Mouse (Mus musculus): Measurements from ENCODE around the gene Cep63. TPM values are rescaled to one million over a fixed set of nuclear protein-coding genes. Genes with fewer than 3 reads are reported as not detected.

The Cep63 gene
- polyA plus RNA-seq (2011; ENCODE audit: insufficient read depth, insufficient read length, low replicate concordance, missing spikeins), result 49.2 and 80.1 TPM in 2 replicates

DNA sequence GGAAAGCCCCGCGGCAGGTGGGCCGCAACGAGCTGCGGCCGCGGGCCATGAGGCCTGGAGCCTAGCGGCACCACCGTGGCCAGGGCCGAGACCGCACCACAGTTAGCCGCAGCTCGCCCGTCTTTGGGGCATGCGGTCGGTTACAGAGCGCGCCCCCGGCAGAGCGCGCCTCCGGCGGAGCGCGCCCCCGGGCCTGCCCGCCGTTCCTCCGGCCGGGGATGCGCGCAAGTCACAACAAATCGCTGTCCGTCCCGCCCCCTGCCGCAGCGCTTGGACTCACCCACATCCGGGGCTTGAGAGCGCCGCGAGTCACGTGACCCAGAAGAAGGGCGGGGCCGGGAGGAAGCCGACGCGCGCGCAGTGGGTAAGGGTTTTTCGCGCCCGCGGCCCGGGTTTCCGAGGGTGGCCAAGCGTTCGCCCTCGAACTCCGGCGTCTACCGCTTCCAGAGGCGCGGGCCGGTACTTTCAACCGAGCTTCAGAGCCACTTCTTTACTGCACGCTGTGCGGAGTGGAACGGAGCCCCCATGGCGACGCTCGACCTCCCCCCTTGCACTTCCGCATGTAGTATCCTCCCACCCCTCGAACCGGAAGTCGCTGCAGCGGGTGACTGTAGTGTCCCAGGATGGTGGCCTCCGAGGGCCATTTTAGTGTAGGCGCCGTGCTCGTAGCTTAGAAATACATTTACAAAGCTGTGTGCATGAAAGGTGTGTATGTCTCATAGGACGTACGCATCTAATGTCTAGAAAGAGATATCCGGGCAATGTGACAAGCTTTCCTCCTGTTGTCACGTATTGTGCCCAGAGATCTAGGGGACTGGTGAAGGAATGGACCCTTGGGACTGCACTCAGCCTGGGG, at the start of gene Cep63, which contains the start of gene Anapc13:
TSS of gene Cep63 (minus strand) at position 552 of the 856 bp plus-strand sequence.
TSS of gene Anapc13 (plus strand) at position 314 of the 856 bp plus-strand sequence.
- peaks cover 2% of the 10 kb centered on the region; the same call in 1 of the 2 replicates for H3K4me1 ChIP-seq (ENCODE audit: control insufficient read depth, insufficient read depth, low read length)
- TF ChIP-seq CTCF (IDR thresholded peaks at IDR 0.05; ENCODE audit: control insufficient read depth, insufficient read depth, low read length) (no peak), POLR2A (IDR thresholded peaks at IDR 0.05; ENCODE audit: borderline replicate concordance, control insufficient read depth, low read depth, low read length) (peak; percentile 74; the same call in 1 of the 2 replicates)
- WGBS, result under 1% methylated on average over 84 of the region's 84 CpGs
- H3K4me3 ChIP-seq (replicated peaks; ENCODE audit: control insufficient read depth, low read depth, low read length), result peak within 1 kb of the TSS; percentile 83
- peak within 1 kb of the TSS; percentile 95 for H3K27ac ChIP-seq (ENCODE audit: control insufficient read depth, insufficient read depth, low read depth, low read length, poor library complexity)

DNA sequence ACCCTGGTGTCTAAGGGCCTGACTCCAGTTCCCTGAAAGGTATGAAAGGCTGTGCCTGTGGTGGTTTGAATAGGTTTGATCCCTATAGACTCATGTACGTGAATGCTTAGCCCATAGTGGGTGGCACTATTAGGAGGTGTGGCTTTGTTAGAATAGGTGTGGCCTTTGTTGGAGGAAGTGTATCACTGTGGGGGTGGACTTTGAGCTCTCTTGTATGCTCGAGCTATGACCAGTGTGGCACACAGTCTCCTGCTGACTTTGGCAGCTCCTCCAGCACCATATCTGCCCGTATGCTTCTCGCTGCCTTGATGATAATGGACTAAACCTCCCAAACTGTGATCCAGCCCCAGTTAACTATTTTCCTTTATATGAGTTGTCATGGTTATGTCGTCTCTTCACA, 49.6 kb upstream of the Cep63 start:
- TF ChIP-seq CTCF (IDR thresholded peaks at IDR 0.05; ENCODE audit: control insufficient read depth, insufficient read depth, low read length) (no peak), POLR2A (IDR thresholded peaks at IDR 0.05; ENCODE audit: borderline replicate concordance, control insufficient read depth, low read depth, low read length) (no peak)
- no peaks in the 10 kb centered on the region for H3K4me1 ChIP-seq (ENCODE audit: control insufficient read depth, insufficient read depth, low read length)
- no peak overlapping the region for H3K27ac ChIP-seq (ENCODE audit: control insufficient read depth, insufficient read depth, low read depth, low read length, poor library complexity)
- 84% methylated on average over 5 of the region's 5 CpGs for WGBS
- H3K4me3 ChIP-seq (replicated peaks; ENCODE audit: control insufficient read depth, low read depth, low read length), result no peak overlapping the region

DNA sequence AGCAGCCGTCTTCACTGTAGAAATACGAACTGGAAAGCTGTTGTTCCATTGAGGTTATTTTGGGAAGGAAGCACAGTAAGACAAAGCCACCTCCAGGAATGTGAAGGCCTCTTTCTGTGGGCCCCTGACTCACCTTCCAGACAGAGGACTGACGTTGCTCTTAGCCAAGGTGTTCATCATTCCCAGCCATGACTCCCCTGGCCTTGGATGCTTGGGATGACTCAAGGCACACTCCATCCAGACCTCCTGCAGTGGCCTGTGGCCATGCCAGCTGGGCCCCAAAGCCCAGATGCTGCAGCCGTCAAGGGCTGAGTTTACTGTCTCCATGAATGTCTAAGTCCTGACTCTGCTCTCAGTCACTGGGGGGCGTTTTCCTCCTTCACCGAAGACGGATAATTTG, 47.0 kb upstream of the Cep63 start:
- no peak overlapping the region for H3K4me3 ChIP-seq (replicated peaks; ENCODE audit: control insufficient read depth, low read depth, low read length)
- no peak for TF ChIP-seq POLR2A (IDR thresholded peaks at IDR 0.05; ENCODE audit: borderline replicate concordance, control insufficient read depth, low read depth, low read length)
- no peak overlapping the region for H3K27ac ChIP-seq (ENCODE audit: control insufficient read depth, insufficient read depth, low read depth, low read length, poor library complexity)
- WGBS, result 87% methylated on average over 7 of the region's 7 CpGs
- H3K4me1 ChIP-seq (ENCODE audit: control insufficient read depth, insufficient read depth, low read length), result no peaks in the 10 kb centered on the region

DNA sequence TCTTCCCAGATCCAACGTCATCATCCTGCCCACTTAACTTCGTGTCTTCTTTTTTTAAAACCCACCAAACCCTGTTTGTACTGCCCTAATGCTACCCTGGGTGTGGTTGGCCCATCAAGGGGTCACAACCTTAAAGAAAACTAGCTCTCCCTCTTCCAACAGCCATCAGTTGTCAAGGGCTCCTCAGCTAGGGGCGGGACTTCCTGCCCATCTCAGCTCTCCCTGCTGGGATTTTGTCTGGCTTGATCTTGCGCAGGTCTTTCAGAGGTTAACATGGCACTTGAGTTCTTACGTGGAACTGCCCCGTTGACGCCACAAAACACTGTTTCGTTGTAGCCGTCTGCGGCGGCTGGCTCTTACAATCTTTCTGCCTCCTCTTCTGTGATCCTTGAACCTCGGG, 42.6 kb upstream of the Cep63 start:
- WGBS, result 85% methylated on average over 12 of the region's 12 CpGs
- TF ChIP-seq CTCF (IDR thresholded peaks at IDR 0.05; ENCODE audit: control insufficient read depth, insufficient read depth, low read length), result no peak
- TF ChIP-seq POLR2A (IDR thresholded peaks at IDR 0.05; ENCODE audit: borderline replicate concordance, control insufficient read depth, low read depth, low read length), result no peak
- no peak overlapping the region for H3K4me3 ChIP-seq (replicated peaks; ENCODE audit: control insufficient read depth, low read depth, low read length)
- no peaks in the 10 kb centered on the region for H3K4me1 ChIP-seq (ENCODE audit: control insufficient read depth, insufficient read depth, low read length)
- H3K27ac ChIP-seq (ENCODE audit: control insufficient read depth, insufficient read depth, low read depth, low read length, poor library complexity), result no peak overlapping the region

DNA sequence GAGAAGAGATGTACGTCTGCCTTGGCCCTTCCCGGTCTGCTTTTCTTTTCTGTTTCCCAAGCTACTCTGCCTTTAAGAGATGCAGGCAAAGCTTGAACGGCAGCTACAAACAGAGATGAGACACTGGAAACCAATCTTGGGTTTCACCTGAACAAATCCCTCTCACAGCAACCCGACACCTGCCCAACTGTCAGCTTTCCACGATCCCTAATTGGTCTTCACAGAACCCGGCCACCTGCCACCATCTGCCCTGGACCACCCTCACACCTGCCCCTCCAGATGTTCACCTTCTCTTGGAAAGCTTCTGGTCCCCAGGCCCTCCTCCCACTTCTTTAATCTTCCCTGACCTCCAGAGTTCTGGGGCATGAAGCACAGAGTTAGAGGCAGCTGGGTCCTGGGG, 41.8 kb upstream of the Cep63 start:
- Histone ChIP-seq H3K4me3 (replicated peaks; ENCODE audit: control insufficient read depth, low read depth, low read length) (no peak overlapping the region), H3K4me1 (ENCODE audit: control insufficient read depth, insufficient read depth, low read length) (no peaks in the 10 kb centered on the region)

DNA sequence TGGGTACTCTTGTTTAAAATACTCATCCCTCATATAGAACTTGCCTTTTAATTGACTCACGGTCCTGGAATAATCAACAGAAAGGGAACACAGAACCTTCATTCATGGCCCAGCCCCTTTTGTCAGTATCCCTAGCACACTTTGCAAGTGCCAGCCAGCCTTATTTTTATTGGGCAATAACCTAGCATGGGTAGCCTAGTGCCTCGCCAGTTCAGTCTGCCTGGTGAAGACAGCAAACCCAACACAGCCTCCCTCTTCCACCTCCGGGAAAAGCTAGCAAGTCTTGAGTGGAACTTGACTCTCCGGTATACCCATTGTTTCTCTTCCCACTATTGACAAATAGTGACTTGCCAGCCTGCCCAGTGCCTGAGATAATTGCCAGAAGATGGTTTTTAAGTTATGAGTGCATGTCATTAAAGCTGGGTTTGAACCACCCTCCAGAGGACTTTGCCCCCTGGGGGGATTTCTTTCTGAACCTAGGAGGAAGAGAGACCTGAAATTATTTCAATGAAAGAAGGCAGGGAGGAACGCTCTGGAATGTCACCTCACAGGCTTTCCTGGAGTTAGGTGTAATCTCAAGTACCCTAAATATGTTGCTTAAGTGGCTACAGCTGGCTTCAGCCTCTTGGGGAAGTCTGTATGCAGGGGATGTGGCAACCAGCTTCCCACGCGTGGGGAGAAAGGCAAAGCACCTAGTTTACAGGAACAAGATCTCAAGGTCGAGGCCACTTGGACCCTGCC, 30.2 kb upstream of the Cep63 start:
- Histone ChIP-seq H3K27ac (ENCODE audit: control insufficient read depth, insufficient read depth, low read depth, low read length, poor library complexity) (no peak overlapping the region), H3K4me1 (ENCODE audit: control insufficient read depth, insufficient read depth, low read length) (no peaks in the 10 kb centered on the region), H3K4me3 (replicated peaks; ENCODE audit: control insufficient read depth, low read depth, low read length) (no peak overlapping the region)
- no peak for TF ChIP-seq CTCF (IDR thresholded peaks at IDR 0.05; ENCODE audit: control insufficient read depth, insufficient read depth, low read length)
- TF ChIP-seq POLR2A (IDR thresholded peaks at IDR 0.05; ENCODE audit: borderline replicate concordance, control insufficient read depth, low read depth, low read length), result no peak
- 50% methylated on average over 8 of the region's 8 CpGs for WGBS

More for the DNA sequence above, 41.8 kb upstream of the Cep63 start:
- WGBS, result 69% methylated on average over 6 of the region's 6 CpGs
- TF ChIP-seq POLR2A (IDR thresholded peaks at IDR 0.05; ENCODE audit: borderline replicate concordance, control insufficient read depth, low read depth, low read length) (no peak), CTCF (IDR thresholded peaks at IDR 0.05; ENCODE audit: control insufficient read depth, insufficient read depth, low read length) (no peak)
- no peak overlapping the region for H3K27ac ChIP-seq (ENCODE audit: control insufficient read depth, insufficient read depth, low read depth, low read length, poor library complexity)

DNA sequence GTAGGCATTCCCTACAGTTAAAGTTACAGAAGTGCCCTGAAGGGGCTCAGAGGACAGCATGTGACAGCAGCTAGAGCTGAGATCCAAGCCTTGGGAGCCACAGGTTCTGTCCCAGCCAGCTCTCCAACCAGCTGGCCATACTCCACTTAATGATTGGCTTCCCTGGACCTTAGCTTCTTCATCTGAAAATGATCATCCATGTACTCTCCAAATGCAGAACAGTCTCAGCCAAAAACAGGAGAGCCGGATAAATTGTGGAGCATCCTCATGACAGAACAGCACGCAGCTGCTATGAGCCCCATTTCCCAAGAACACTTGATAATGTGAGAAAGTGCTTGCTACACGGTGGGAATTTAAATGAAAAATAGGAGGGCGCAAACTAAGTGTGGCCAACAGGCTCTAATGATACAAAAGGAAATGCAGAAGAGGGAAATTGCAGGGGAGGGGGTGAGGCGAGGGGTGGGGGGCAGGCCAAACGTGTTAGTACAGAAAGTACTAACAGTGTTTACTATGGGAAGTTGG, 24.9 kb upstream of the Cep63 start:
- no peaks in the 10 kb centered on the region for H3K4me1 ChIP-seq (ENCODE audit: control insufficient read depth, insufficient read depth, low read length)
- no peak overlapping the region for H3K27ac ChIP-seq (ENCODE audit: control insufficient read depth, insufficient read depth, low read depth, low read length, poor library complexity)
- no peak overlapping the region for H3K4me3 ChIP-seq (replicated peaks; ENCODE audit: control insufficient read depth, low read depth, low read length)
- TF ChIP-seq POLR2A (IDR thresholded peaks at IDR 0.05; ENCODE audit: borderline replicate concordance, control insufficient read depth, low read depth, low read length) (no peak), CTCF (IDR thresholded peaks at IDR 0.05; ENCODE audit: control insufficient read depth, insufficient read depth, low read length) (no peak)
- 52% methylated on average over 6 of the region's 6 CpGs for WGBS

DNA sequence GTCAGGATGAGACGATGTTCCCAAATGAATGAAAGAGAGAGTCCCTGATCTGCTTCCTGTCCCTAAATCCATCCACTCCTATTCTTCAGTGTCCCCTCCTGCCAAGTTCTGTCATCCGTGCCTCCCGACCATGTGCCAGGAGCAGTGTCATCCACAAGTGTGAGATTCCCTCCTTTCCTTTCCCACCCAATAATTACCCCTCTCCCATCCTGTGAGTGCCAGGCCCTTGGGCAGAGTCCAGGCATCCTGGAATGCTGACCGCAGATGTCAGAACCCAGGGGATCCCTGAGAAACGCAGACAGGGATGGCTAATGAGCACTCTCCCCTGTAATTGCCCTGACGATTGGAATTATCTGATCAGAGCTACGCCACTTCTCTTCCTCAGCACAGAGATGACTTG, 24.3 kb upstream of the Cep63 start:
- TF ChIP-seq CTCF (IDR thresholded peaks at IDR 0.05; ENCODE audit: control insufficient read depth, insufficient read depth, low read length), result no peak
- TF ChIP-seq POLR2A (IDR thresholded peaks at IDR 0.05; ENCODE audit: borderline replicate concordance, control insufficient read depth, low read depth, low read length), result no peak
- 57% methylated on average over 7 of the region's 7 CpGs for WGBS
- Histone ChIP-seq H3K27ac (ENCODE audit: control insufficient read depth, insufficient read depth, low read depth, low read length, poor library complexity) (no peak overlapping the region), H3K4me1 (ENCODE audit: control insufficient read depth, insufficient read depth, low read length) (no peaks in the 10 kb centered on the region), H3K4me3 (replicated peaks; ENCODE audit: control insufficient read depth, low read depth, low read length) (no peak overlapping the region)
